Mouse (Mus musculus) liver, embryonic 16.5 days (tissue): ENCODE data around the gene Rnd1. TPM values are rescaled to one million over a fixed set of nuclear protein-coding genes. Genes with fewer than 3 reads are reported as not detected.

Experiments used
- ATAC-seq: fragments of 200-750 bp; cut with Nextera tagmentation; 2 replicates; pipeline ENCODE4 v1.8.0; 2017; ENCODE audit warnings: low read depth, mild to moderate bottlenecking, moderate number of reproducible peaks, moderate library complexity
- H3K27ac ChIP-seq: fragments of 300-500 bp; sonication (generic); 2 replicates; pipeline ENCODE4 v1.5.1; 2014; ENCODE audit warnings: mild to moderate bottlenecking, low read length
- H3K27me3 ChIP-seq: fragments of 300-500 bp; sonication (generic); 2 replicates; pipeline ENCODE4 v1.6.1; 2014; ENCODE audit warnings: low read depth, low read length, mixed read lengths; ENCODE audit not compliant: control insufficient read depth, insufficient read depth
- H3K36me3 ChIP-seq: fragments of 300-500 bp; sonication (generic); 2 replicates; pipeline ENCODE4 v1.6.1; 2014; ENCODE audit warnings: mild to moderate bottlenecking; ENCODE audit not compliant: control insufficient read depth, insufficient read depth
- H3K4me1 ChIP-seq: fragments of 300-500 bp; sonication (generic); 2 replicates; pipeline ENCODE4 v1.6.1; 2014; ENCODE audit warnings: low read depth, low read length, mixed read lengths; ENCODE audit not compliant: control insufficient read depth
- H3K4me2 ChIP-seq: fragments of 300-500 bp; sonication (generic); 2 replicates; pipeline ENCODE4 v1.6.1; 2014; ENCODE audit warnings: low read depth, low read length, mixed read lengths
- H3K4me3 ChIP-seq: fragments of 300-500 bp; sonication (generic); 2 replicates; pipeline ENCODE4 v1.5.1; 2014; ENCODE audit warnings: low read depth, mild to moderate bottlenecking, low read length
- H3K9ac ChIP-seq: fragments of 300-500 bp; sonication (generic); 2 replicates; pipeline ENCODE4 v1.6.1; 2014; ENCODE audit warnings: low read depth, low read length
- H3K9me3 ChIP-seq: fragments of 300-500 bp; sonication (generic); replicated peaks from 2 replicates; pipeline ENCODE4 v1.6.1; 2016; ENCODE audit warnings: low read length; ENCODE audit not compliant: control insufficient read depth
- WGBS: fragments of 180-500 bp; shearing (Covaris S2); extraction: QIAGEN DNeasy Blood & Tissue Kit; methylation state at CpG from one replicate; pipeline ENCODE4 v1.1.7; 2014; ENCODE audit not compliant: insufficient replicate concordance; 5-methylcytosine and 5-hydroxymethylcytosine counted together
- polyA plus RNA-seq: library from polyadenylated mRNA; unstranded; fragments of >200 nt; fragmentation: Nextera tagmentation; extraction: Ambion mirVana; gene quantifications from 2 replicates; pipeline ENCODE4 v1.2.1, GENCODE M21; 2015

Rnd1 gene
- polyA plus RNA-seq, 1 experiment from 2014 or later: 1.1 TPM

- Histone ChIP-seq H3K4me2 (peak overlapping the region; percentile 91), H3K9ac (no peak overlapping the region), H3K4me1 (peaks cover 12% of the 10 kb centered on the region), H3K4me3 (peak overlapping the region; percentile 67), H3K36me3 (no peaks in the 10 kb centered on the region), H3K27me3 (peaks cover 76% of the 10 kb centered on the region), H3K27ac (no peak overlapping the region), H3K9me3 (no peaks in the 10 kb centered on the region)
- ATAC-seq: no peak
- 4% methylated on average over 21 of the region's 21 CpGs for WGBS
Observed at GRCm38 (mm10) chr15:98635291-98635841, 41.9 kb downstream of the Rnd1 start.

- peak overlapping the region; percentile 91 for H3K4me2 ChIP-seq
- WGBS: under 1% methylated on average over 60 of the region's 65 CpGs
- H3K36me3 ChIP-seq: no peaks in the 10 kb centered on the region
- H3K9ac ChIP-seq: peak overlapping the region; percentile 39; the same call in 1 of the 2 replicates
- ATAC-seq: peak; percentile 15; the same call in 1 of the 2 replicates
- peaks cover 12% of the 10 kb centered on the region for H3K4me1 ChIP-seq
- no peaks in the 10 kb centered on the region for H3K9me3 ChIP-seq
- no peak overlapping the region for H3K27ac ChIP-seq
- H3K27me3 ChIP-seq: peaks cover 81% of the 10 kb centered on the region
- H3K4me3 ChIP-seq: peak overlapping the region; percentile 67
Observed at GRCm38 (mm10) chr15:98634541-98635081, 42.6 kb downstream of the Rnd1 start.

- no peaks in the 10 kb centered on the region for H3K36me3 ChIP-seq
- peak overlapping the region; percentile 67 for H3K4me3 ChIP-seq
- H3K4me2 ChIP-seq: peak overlapping the region; percentile 91
- peaks cover 12% of the 10 kb centered on the region for H3K4me1 ChIP-seq
- no peak for ATAC-seq
- H3K9me3 ChIP-seq: no peaks in the 10 kb centered on the region
- peaks cover 83% of the 10 kb centered on the region for H3K27me3 ChIP-seq
- no peak overlapping the region for H3K27ac ChIP-seq
- H3K9ac ChIP-seq: no peak overlapping the region
- WGBS: 1% methylated on average over 25 of the region's 25 CpGs
Observed at GRCm38 (mm10) chr15:98633822-98634470, 43.3 kb downstream of the Rnd1 start.

- no peak overlapping the region for H3K9ac ChIP-seq
- H3K4me3 ChIP-seq: no peak overlapping the region
- WGBS: 3% methylated on average over 4 of the region's 4 CpGs
- no peaks in the 10 kb centered on the region for H3K36me3 ChIP-seq
- H3K4me2 ChIP-seq: no peak overlapping the region
- H3K27ac ChIP-seq: no peak overlapping the region
- peaks cover 94% of the 10 kb centered on the region for H3K27me3 ChIP-seq
- no peaks in the 10 kb centered on the region for H3K9me3 ChIP-seq
- no peak for ATAC-seq
- H3K4me1 ChIP-seq: peaks cover 15% of the 10 kb centered on the region
Observed at GRCm38 (mm10) chr15:98632921-98633320, 44.3 kb downstream of the Rnd1 start.

- 2% methylated on average over 24 of the region's 25 CpGs for WGBS
- Histone ChIP-seq H3K36me3 (no peaks in the 10 kb centered on the region), H3K4me1 (peaks cover 15% of the 10 kb centered on the region), H3K4me2 (no peak overlapping the region), H3K27me3 (peaks cover 98% of the 10 kb centered on the region), H3K9ac (no peak overlapping the region), H3K4me3 (peak overlapping the region; percentile 18; the same call in 1 of the 2 replicates), H3K27ac (no peak overlapping the region), H3K9me3 (no peaks in the 10 kb centered on the region)
- ATAC-seq: 0 out of 2 replicates have a peak, but pooled peaks have one; percentile 25
Observed at GRCm38 (mm10) chr15:98632107-98632744, 45.0 kb downstream of the Rnd1 start.

- no peak overlapping the region for H3K4me3 ChIP-seq
- H3K9me3 ChIP-seq: 0 out of 2 replicates have a peak, but pooled peaks cover 2% of the 10 kb centered on the region
- H3K9ac ChIP-seq: no peak overlapping the region
- H3K27ac ChIP-seq: no peak overlapping the region
- H3K4me1 ChIP-seq: peaks cover 15% of the 10 kb centered on the region
- no peak overlapping the region for H3K4me2 ChIP-seq
- peaks cover 95% of the 10 kb centered on the region for H3K27me3 ChIP-seq
- no peaks in the 10 kb centered on the region for H3K36me3 ChIP-seq
- ATAC-seq: peak; percentile 17; the same call in 1 of the 2 replicates
- WGBS: under 1% methylated on average over 18 of the region's 18 CpGs
Observed at GRCm38 (mm10) chr15:98631493-98631892, 45.8 kb downstream of the Rnd1 start.

GRCm38 (mm10) chr15:98630540-98630939 is 46.7 kb downstream of the Rnd1 start, which contains the start of gene Cacnb3:
Cacnb3 (plus strand) TSS chr15:98630840.
- peaks cover 87% of the 10 kb centered on the region for H3K27me3 ChIP-seq
- no peak within 1 kb of the TSS for H3K9ac ChIP-seq
- H3K4me1 ChIP-seq: peaks cover 15% of the 10 kb centered on the region
- ATAC-seq: no peak
- H3K9me3 ChIP-seq: 0 out of 2 replicates have a peak, but pooled peaks cover 2% of the 10 kb centered on the region
- no peak within 1 kb of the TSS for H3K4me3 ChIP-seq
- 25% methylated on average over 4 of the region's 4 CpGs for WGBS
- H3K27ac ChIP-seq: no peak within 1 kb of the TSS
- no peaks in the 10 kb centered on the region for H3K36me3 ChIP-seq
- H3K4me2 ChIP-seq: no peak within 1 kb of the TSS

- Histone ChIP-seq H3K27ac (no peak overlapping the region), H3K36me3 (no peaks in the 10 kb centered on the region), H3K9me3 (0 out of 2 replicates have a peak, but pooled peaks cover 2% of the 10 kb centered on the region), H3K4me3 (no peak overlapping the region), H3K9ac (no peak overlapping the region), H3K27me3 (peaks cover 79% of the 10 kb centered on the region), H3K4me2 (no peak overlapping the region), H3K4me1 (peaks cover 8% of the 10 kb centered on the region)
- 35% methylated on average over 6 of the region's 6 CpGs for WGBS
- ATAC-seq: no peak
Observed at GRCm38 (mm10) chr15:98629464-98629863, 47.8 kb downstream of the Rnd1 start.
